Mouse (Mus musculus): ENCODE results near the gene Hes1. TPM values are rescaled to one million over a fixed set of nuclear protein-coding genes. Genes with fewer than 3 reads are reported as not detected.

Hes1 gene
- polyA plus RNA-seq, 1 experiment: not detected

GRCm38 (mm10) chr16:30081980-30082379 is 17.8 kb downstream of the Hes1 start:
- H3K4me1 ChIP-seq (ENCODE audit: control insufficient read depth, insufficient read depth, low read length): no peaks in the 10 kb centered on the region
- H3K27ac ChIP-seq (ENCODE audit: insufficient read depth, low read depth, low read length): no peak overlapping the region
- no peak overlapping the region for H3K4me3 ChIP-seq (ENCODE audit: insufficient read depth, low read depth, low read length)
- 90% methylated on average over 4 of the region's 4 CpGs for WGBS
- TF ChIP-seq CTCF (IDR thresholded peaks at IDR 0.05; ENCODE audit: insufficient read depth, low read depth, low read length) (no peak), POLR2A (IDR thresholded peaks at IDR 0.05; ENCODE audit: insufficient read depth, low read depth, low read length) (no peak)

- TF ChIP-seq CTCF (IDR thresholded peaks at IDR 0.05; ENCODE audit: insufficient read depth, low read depth, low read length) (no peak), POLR2A (IDR thresholded peaks at IDR 0.05; ENCODE audit: insufficient read depth, low read depth, low read length) (no peak)
- 98% methylated on average over 8 of the region's 8 CpGs for WGBS
These were observed 18.8 kb downstream of the Hes1 start for GRCm38 (mm10) chr16:30082965-30083364.

GRCm38 (mm10) chr16:30083536-30083935 is 19.4 kb downstream of the Hes1 start:
- no peak overlapping the region for H3K4me3 ChIP-seq (ENCODE audit: insufficient read depth, low read depth, low read length)
- H3K4me1 ChIP-seq (ENCODE audit: control insufficient read depth, insufficient read depth, low read length): no peaks in the 10 kb centered on the region
- 73% methylated on average over 3 of the region's 3 CpGs for WGBS
- TF ChIP-seq POLR2A (IDR thresholded peaks at IDR 0.05; ENCODE audit: insufficient read depth, low read depth, low read length) (no peak), CTCF (IDR thresholded peaks at IDR 0.05; ENCODE audit: insufficient read depth, low read depth, low read length) (no peak)
- no peak overlapping the region for H3K27ac ChIP-seq (ENCODE audit: insufficient read depth, low read depth, low read length)

More at GRCm38 (mm10) chr16:30082965-30083364, 18.8 kb downstream of the Hes1 start:
- Histone ChIP-seq H3K27ac (ENCODE audit: insufficient read depth, low read depth, low read length) (no peak overlapping the region), H3K4me1 (ENCODE audit: control insufficient read depth, insufficient read depth, low read length) (no peaks in the 10 kb centered on the region), H3K4me3 (ENCODE audit: insufficient read depth, low read depth, low read length) (no peak overlapping the region)

- Histone ChIP-seq H3K27ac (ENCODE audit: insufficient read depth, low read depth, low read length) (no peak overlapping the region), H3K4me3 (ENCODE audit: insufficient read depth, low read depth, low read length) (no peak overlapping the region), H3K4me1 (ENCODE audit: control insufficient read depth, insufficient read depth, low read length) (no peaks in the 10 kb centered on the region)
- 94% methylated on average over 5 of the region's 5 CpGs for WGBS
- TF ChIP-seq CTCF (IDR thresholded peaks at IDR 0.05; ENCODE audit: insufficient read depth, low read depth, low read length) (no peak), POLR2A (IDR thresholded peaks at IDR 0.05; ENCODE audit: insufficient read depth, low read depth, low read length) (no peak)
These were observed 24.5 kb downstream of the Hes1 start for GRCm38 (mm10) chr16:30088646-30089045.

GRCm38 (mm10) chr16:30090200-30090865 is 26.1 kb downstream of the Hes1 start:
- WGBS: 91% methylated on average over 9 of the region's 9 CpGs

GRCm38 (mm10) chr16:30096050-30096449 is 31.9 kb downstream of the Hes1 start:
- Histone ChIP-seq H3K4me1 (ENCODE audit: control insufficient read depth, insufficient read depth, low read length) (no peaks in the 10 kb centered on the region), H3K4me3 (ENCODE audit: insufficient read depth, low read depth, low read length) (no peak overlapping the region), H3K27ac (ENCODE audit: insufficient read depth, low read depth, low read length) (no peak overlapping the region)
- TF ChIP-seq CTCF (IDR thresholded peaks at IDR 0.05; ENCODE audit: insufficient read depth, low read depth, low read length): no peak
- TF ChIP-seq POLR2A (IDR thresholded peaks at IDR 0.05; ENCODE audit: insufficient read depth, low read depth, low read length): no peak
- 90% methylated on average over 3 of the region's 3 CpGs for WGBS

More at GRCm38 (mm10) chr16:30090200-30090865, 26.1 kb downstream of the Hes1 start:
- no peaks in the 10 kb centered on the region for H3K4me1 ChIP-seq (ENCODE audit: control insufficient read depth, insufficient read depth, low read length)
- TF ChIP-seq CTCF (IDR thresholded peaks at IDR 0.05; ENCODE audit: insufficient read depth, low read depth, low read length): no peak
- TF ChIP-seq POLR2A (IDR thresholded peaks at IDR 0.05; ENCODE audit: insufficient read depth, low read depth, low read length): no peak
- no peak overlapping the region for H3K4me3 ChIP-seq (ENCODE audit: insufficient read depth, low read depth, low read length)
- no peak overlapping the region for H3K27ac ChIP-seq (ENCODE audit: insufficient read depth, low read depth, low read length)

- Histone ChIP-seq H3K27ac (ENCODE audit: insufficient read depth, low read depth, low read length) (no peak overlapping the region), H3K4me3 (ENCODE audit: insufficient read depth, low read depth, low read length) (no peak overlapping the region), H3K4me1 (ENCODE audit: control insufficient read depth, insufficient read depth, low read length) (no peaks in the 10 kb centered on the region)
- TF ChIP-seq POLR2A (IDR thresholded peaks at IDR 0.05; ENCODE audit: insufficient read depth, low read depth, low read length) (no peak), CTCF (IDR thresholded peaks at IDR 0.05; ENCODE audit: insufficient read depth, low read depth, low read length) (no peak)
- 46% methylated on average over 7 of the region's 7 CpGs for WGBS
These were observed 32.3 kb downstream of the Hes1 start for GRCm38 (mm10) chr16:30096475-30096874.

GRCm38 (mm10) chr16:30099124-30099523 is 34.9 kb downstream of the Hes1 start:
- no peak overlapping the region for H3K27ac ChIP-seq (ENCODE audit: insufficient read depth, low read depth, low read length)
- 73% methylated on average over 5 of the region's 5 CpGs for WGBS

GRCm38 (mm10) chr16:30102149-30102915 is 38.1 kb downstream of the Hes1 start:
- TF ChIP-seq POLR2A (IDR thresholded peaks at IDR 0.05; ENCODE audit: insufficient read depth, low read depth, low read length) (no peak), CTCF (IDR thresholded peaks at IDR 0.05; ENCODE audit: insufficient read depth, low read depth, low read length) (no peak)
- no peak overlapping the region for H3K27ac ChIP-seq (ENCODE audit: insufficient read depth, low read depth, low read length)
- WGBS: 69% methylated on average over 10 of the region's 10 CpGs
- H3K4me1 ChIP-seq (ENCODE audit: control insufficient read depth, insufficient read depth, low read length): no peaks in the 10 kb centered on the region
- H3K4me3 ChIP-seq (ENCODE audit: insufficient read depth, low read depth, low read length): no peak overlapping the region

More at GRCm38 (mm10) chr16:30099124-30099523, 34.9 kb downstream of the Hes1 start:
- Histone ChIP-seq H3K4me1 (ENCODE audit: control insufficient read depth, insufficient read depth, low read length) (no peaks in the 10 kb centered on the region), H3K4me3 (ENCODE audit: insufficient read depth, low read depth, low read length) (no peak overlapping the region)
- TF ChIP-seq POLR2A (IDR thresholded peaks at IDR 0.05; ENCODE audit: insufficient read depth, low read depth, low read length): no peak
- TF ChIP-seq CTCF (IDR thresholded peaks at IDR 0.05; ENCODE audit: insufficient read depth, low read depth, low read length): no peak
